In the genomic region with DNA sequence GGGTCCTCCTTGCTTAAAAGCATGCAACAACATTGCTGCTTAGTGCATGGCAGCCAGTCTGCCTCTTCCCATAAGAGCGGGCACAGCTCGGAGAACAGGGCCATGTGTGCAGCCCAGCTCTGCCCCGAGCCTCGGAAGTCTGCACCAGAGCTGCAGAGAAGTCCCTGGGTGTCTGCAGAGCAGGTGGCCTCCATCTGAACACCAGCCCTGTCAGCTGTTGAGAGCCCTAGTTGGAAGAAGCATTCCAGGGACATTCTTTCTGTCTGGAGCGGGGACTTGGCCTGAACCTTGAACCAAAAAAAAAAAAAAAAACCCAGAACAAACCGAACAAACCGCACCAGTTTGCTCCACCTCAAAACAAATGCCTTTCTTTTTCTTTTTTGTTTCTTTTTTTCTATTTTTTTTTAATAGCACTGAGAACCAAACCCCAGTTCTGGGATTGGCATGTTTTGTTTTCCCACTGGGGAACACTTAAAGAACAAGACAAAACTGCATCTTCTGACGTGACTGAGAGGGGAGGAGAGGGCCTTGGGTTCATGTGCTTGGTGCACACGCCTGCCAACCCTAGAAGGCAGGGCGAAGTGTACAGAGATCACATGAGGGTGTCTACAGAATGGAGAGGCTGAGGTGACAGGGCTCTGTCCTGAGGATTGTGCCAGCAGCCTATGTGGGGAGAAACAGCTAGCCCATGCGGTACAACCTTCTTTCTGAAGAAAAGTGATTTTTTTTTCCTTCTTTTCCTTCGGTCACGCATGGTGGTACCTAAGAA, we compare ENCODE assay signal across 9 mouse cellular contexts.
DNase-seq lines count a peak whose midpoint lies in the region; ATAC-seq lines count a peak whose summit lies in the region.
"Had no signal": no experiment of that assay in that cellular context is flagged by ENCODE, and none has a peak within 500 bp of the region (broad histone marks: within the 10 kb centered on the region; RNA-seq: fewer than 3 reads in every experiment).

No protein-coding gene starts in this region.

- intact Hi-C loops in heart, postnatal 10 days (cut with DNase I) = no loop called here

- 81% methylated on average over 13 of the region's 13 CpGs for WGBS in limb, embryonic 12.5 days
- 88% methylated on average over 13 of the region's 13 CpGs for WGBS in limb, embryonic 10.5 days
- 77% methylated on average over 13 of the region's 13 CpGs for WGBS in limb, embryonic 13.5 days

- no peaks in the 10 kb centered on the region for H3K9me3 ChIP-seq in limb, embryonic 12.5 days
- no peaks in the 10 kb centered on the region for H3K9me3 ChIP-seq in limb, embryonic 10.5 days (replicated peaks)
- peaks cover 3% of the 10 kb centered on the region for H3K9me3 ChIP-seq in limb, embryonic 13.5 days
- H3K9me3 ChIP-seq: midbrain, embryonic 15.5 days had no signal

- no peaks in the 10 kb centered on the region for H3K27me3 ChIP-seq in limb, embryonic 12.5 days
- H3K27me3 ChIP-seq in limb, embryonic 10.5 days (ENCODE audit: low read depth, poor library complexity, severe bottlenecking) = no peaks in the 10 kb centered on the region
- H3K27me3 ChIP-seq in limb, embryonic 13.5 days = no peaks in the 10 kb centered on the region
- H3K27me3 ChIP-seq: midbrain, embryonic 15.5 days had no signal

- no peak overlapping the region for H3K4me3 ChIP-seq in limb, embryonic 12.5 days (replicated peaks)
- H3K4me3 ChIP-seq in limb, embryonic 10.5 days = no peak overlapping the region
- no peak overlapping the region for H3K4me3 ChIP-seq in limb, embryonic 13.5 days
- H3K4me3 ChIP-seq: midbrain, embryonic 15.5 days had no signal

- H3K36me3 ChIP-seq in limb, embryonic 12.5 days = no peaks in the 10 kb centered on the region
- no peaks in the 10 kb centered on the region for H3K36me3 ChIP-seq in limb, embryonic 10.5 days
- no peaks in the 10 kb centered on the region for H3K36me3 ChIP-seq in limb, embryonic 13.5 days
- H3K36me3 ChIP-seq: midbrain, embryonic 15.5 days had no signal

- no peaks in the 10 kb centered on the region for H3K4me1 ChIP-seq in limb, embryonic 12.5 days (replicated peaks)
- H3K4me1 ChIP-seq in limb, embryonic 10.5 days = peaks cover 6% of the 10 kb centered on the region; the same call in 1 of the 2 replicates
- peaks cover 12% of the 10 kb centered on the region for H3K4me1 ChIP-seq in limb, embryonic 13.5 days
- H3K4me1 ChIP-seq: midbrain, embryonic 15.5 days had no signal

- no peak overlapping the region for H3K4me2 ChIP-seq in limb, embryonic 12.5 days
- H3K4me2 ChIP-seq in limb, embryonic 13.5 days (replicated peaks) = no peak overlapping the region
- H3K4me2 ChIP-seq: midbrain, embryonic 15.5 days had no signal

- ATAC-seq in limb, embryonic 12.5 days (ENCODE audit: insufficient number of reproducible peaks, insufficient read depth, low FRiP score, low TSS enrichment, low read depth) = peak; percentile 56; the same call in 1 of the 2 replicates
- peak; percentile 72 for ATAC-seq in limb, embryonic 13.5 days (ENCODE audit: low FRiP score, low read depth)
- ATAC-seq: midbrain, embryonic 15.5 days had no signal

- DNase-seq in limb, embryonic 10.5 days (ENCODE audit: low spot score) = no peak
- peak; percentile 74 to 75 for DNase-seq in heart, postnatal 10 days
- DNase-seq in testis, postnatal 14 days (ENCODE audit: low spot score) = peak; percentile 35
- DNase-seq in left cerebral cortex, adult 9 months (ENCODE audit: low spot score in 2 of 2) = no peak
- no peak for DNase-seq in embryo, embryonic 10 days (ENCODE audit: low spot score)
- no peak for DNase-seq in adrenal gland, postnatal 14 days

- no peak overlapping the region for H3K9ac ChIP-seq in limb, embryonic 12.5 days (replicated peaks)
- no peak overlapping the region for H3K9ac ChIP-seq in limb, embryonic 13.5 days
- H3K9ac ChIP-seq: midbrain, embryonic 15.5 days had no signal

- no peak overlapping the region for H3K27ac ChIP-seq in limb, embryonic 12.5 days
- H3K27ac ChIP-seq in limb, embryonic 10.5 days = no peak overlapping the region
- H3K27ac ChIP-seq in limb, embryonic 13.5 days = no peak overlapping the region
- H3K27ac ChIP-seq: midbrain, embryonic 15.5 days had no signal

Comparison
In these comparisons a context has a peak if more than half of its experiments do, and no peak if none do; other contexts are left out.
1. DNase-seq: peak in heart, postnatal 10 days (2 of 2) and testis, postnatal 14 days (single experiment); none in limb, embryonic 10.5 days (single experiment), left cerebral cortex, adult 9 months (0 of 2), embryo, embryonic 10 days (single experiment) and adrenal gland, postnatal 14 days (single experiment).